Mouse (Mus musculus) spleen, adult 2 months (tissue): Measurements from ENCODE around the gene Eml6.

Experiments used
- CTCF ChIP-seq: fragments of 200-500 bp; IDR thresholded peaks from 2 replicates; pipeline ENCODE4 v1.5.1; 2011; ENCODE audit warnings: mild to moderate bottlenecking, inconsistent platforms; ENCODE audit not compliant: insufficient read depth, insufficient read length, insufficient replicate concordance; ENCODE audit errors: extremely low read depth
- POLR2A ChIP-seq: fragments of 200-500 bp; IDR thresholded peaks from 2 replicates; pipeline ENCODE4 v1.6.1; 2011; ENCODE audit warnings: low read depth, low read length, inconsistent platforms

GRCm38 (mm10) chr11:29749468-29749829 lies 276.4 kb downstream of the Eml6 start:
- TF ChIP-seq CTCF, result no peak
- no peak for TF ChIP-seq POLR2A
